Mouse (Mus musculus): ENCODE measurements around the gene Dclre1c.

DNA sequence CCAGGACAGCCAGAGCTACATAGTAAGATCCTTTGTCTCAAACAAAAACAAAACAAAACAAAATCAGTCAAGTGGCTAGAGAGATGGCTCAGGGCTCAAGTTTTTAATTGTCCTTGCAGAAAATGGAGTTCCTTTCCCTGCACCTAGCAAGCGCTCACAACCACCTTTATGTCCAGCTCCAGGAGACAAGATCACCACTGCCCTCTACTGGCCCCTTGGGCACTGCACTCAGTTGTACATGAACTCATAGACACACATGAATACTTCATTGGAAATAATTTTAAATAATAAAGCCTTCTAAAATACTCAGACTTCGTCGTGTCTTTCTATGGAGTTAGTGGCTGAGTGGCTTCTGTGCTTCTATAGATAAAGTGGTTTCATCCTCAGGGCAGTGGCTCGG is 9.7 kb upstream of the Dclre1c start:
- peak; percentile 58 for TF ChIP-seq CTCF (IDR thresholded peaks at IDR 0.05; ENCODE audit: low read depth)
- TF ChIP-seq EP300 (IDR thresholded peaks at IDR 0.05; ENCODE audit: low read depth), result no peak

Data from heart, postnatal 0 days (tissue).